Mouse (Mus musculus) 3T3-L1 (cell line): ENCODE results near the gene Fsip1.

Experiments
- DNase-seq: peaks from one replicate; pipeline ENCODE4 v3.0.0-alpha.2; 2015; ENCODE audit warnings: low read depth, low spot score

The Fsip1 gene

DNA sequence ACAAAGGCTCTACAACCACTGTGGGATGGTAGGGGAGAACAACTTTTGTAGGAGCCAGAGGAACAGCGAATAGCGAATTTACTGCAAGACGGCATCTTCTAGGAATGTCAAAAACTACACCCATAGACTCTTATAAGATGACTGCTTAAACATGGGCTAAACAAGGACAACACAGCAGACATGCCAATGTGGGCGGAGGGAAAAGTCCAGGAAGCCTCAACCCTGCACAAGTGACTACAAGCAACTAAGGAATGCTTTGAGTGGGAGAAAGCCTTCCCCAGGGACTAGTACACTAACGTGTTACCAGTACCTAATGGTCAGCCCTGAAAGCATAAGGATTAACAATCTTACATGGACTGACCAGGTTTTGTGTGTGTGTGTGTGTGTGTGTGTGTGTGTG lies 165.5 kb downstream of the Fsip1 start:
- peak; percentile 80 for DNase-seq

GRCm38 (mm10) chr2:118087044-118087726 lies 169.6 kb downstream of the Fsip1 start:
- DNase-seq = no peak

DNA sequence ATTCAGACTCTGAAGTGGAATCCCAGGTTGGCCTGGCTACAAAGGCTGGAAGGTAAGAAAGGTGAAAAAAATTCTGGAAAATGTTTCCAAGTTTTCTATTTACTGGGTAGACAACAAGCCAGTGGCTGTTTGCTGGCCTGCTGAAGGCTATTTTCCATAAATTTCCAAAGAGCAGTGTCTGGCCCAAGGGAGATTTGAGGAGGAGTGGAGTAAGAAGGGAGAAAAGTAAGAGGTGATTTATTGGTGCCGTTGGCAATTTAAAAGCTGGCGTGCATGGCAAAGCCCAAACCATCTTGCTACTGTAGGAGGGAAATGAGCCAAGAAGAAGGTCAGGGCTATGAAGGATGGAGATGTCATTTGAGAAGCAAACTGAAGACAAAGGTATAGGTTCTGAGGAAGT lies 171.1 kb downstream of the Fsip1 start:
- DNase-seq = no peak

GRCm38 (mm10) chr2:118084693-118085092 lies 172.1 kb downstream of the Fsip1 start:
- no peak for DNase-seq

DNA sequence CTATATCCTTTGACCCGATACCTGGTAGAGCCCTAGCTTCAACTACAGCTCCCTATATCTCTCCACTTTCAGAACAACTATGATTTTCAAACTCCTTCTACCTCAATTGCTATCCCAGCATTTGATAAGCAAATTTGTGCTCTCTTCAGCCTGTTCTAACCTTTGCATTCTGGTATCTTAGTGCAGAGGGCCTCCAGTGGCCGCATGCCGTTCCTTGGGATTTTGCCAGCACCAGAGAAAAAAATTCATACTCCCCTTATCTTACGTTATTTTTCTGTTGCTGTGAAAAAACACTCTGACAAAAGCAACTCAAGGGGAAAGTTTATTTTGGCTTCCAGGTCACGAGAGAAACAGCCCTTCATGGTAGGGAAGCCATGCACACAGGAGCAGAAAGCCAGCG lies 173.1 kb downstream of the Fsip1 start:
- DNase-seq = no peak

DNA sequence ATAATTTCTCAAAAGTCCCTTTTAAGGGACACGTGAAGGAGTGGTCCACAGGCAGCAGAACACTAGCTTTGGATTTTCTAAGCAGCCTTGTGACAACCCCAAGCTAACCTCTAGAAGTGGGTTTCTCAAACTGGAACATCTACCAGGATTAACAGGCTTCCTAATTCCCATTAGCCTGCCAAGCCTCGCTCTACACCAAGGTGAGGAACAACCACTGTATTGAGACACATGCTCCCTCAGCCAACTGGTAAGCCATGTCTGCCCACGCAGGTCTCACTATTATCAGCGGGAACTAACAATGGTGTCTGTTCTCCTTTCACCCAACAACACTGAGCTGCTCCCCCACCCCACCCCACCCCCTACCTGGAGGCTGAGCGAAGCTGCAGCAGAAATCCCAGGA lies 175.2 kb downstream of the Fsip1 start:
- DNase-seq = no peak
